Mouse (Mus musculus): ENCODE data around the gene Bmp7.

The Bmp7 gene

GRCm38 (mm10) chr2:172940003-172940798 is at the start of gene Bmp7:
Bmp7 (minus strand) TSS chr2:172940321.
- in situ Hi-C loops (cut with MboI, MseI) = no loop called here

GRCm38 (mm10) chr2:172982776-172983561 is 42.8 kb upstream of the Bmp7 start:
- in situ Hi-C loops (cut with MboI, MseI) = no loop called here

GRCm38 (mm10) chr2:172979666-172980345 is 39.7 kb upstream of the Bmp7 start:
- in situ Hi-C loops (cut with MboI, MseI) = loop anchor here (10.0 kb wide), 1 partner anchor 595 kb away; the partner anchor contains the start of gene Ankrd60

- in situ Hi-C loops (cut with MboI, MseI) = loop anchor here (10.0 kb wide), 1 partner anchor 597 kb away; the partner anchor contains the start of gene Ankrd60
Observed at GRCm38 (mm10) chr2:172978131-172978633, 38.1 kb upstream of the Bmp7 start.

- in situ Hi-C loops (cut with MboI, MseI) = loop anchor here (10.0 kb wide), 1 partner anchor 597 kb away; the partner anchor contains the start of gene Ankrd60
Observed at GRCm38 (mm10) chr2:172977409-172978130, 37.4 kb upstream of the Bmp7 start, which contains the start of gene Spo11. Spo11 (plus strand) TSS chr2:172977700.

GRCm38 (mm10) chr2:172976661-172977238 is 36.6 kb upstream of the Bmp7 start:
- in situ Hi-C loops (cut with MboI, MseI) = loop anchor here (10.0 kb wide), 1 partner anchor 598 kb away; the partner anchor contains the start of gene Ankrd60

GRCm38 (mm10) chr2:172975159-172975558 is 35.0 kb upstream of the Bmp7 start:
- in situ Hi-C loops (cut with MboI, MseI) = loop anchor here (10.0 kb wide), 1 partner anchor 600 kb away; the partner anchor contains the start of gene Ankrd60

GRCm38 (mm10) chr2:172974701-172975100 is 34.6 kb upstream of the Bmp7 start:
- in situ Hi-C loops (cut with MboI, MseI) = loop anchor here (10.0 kb wide), 1 partner anchor 600 kb away; the partner anchor contains the start of gene Ankrd60

GRCm38 (mm10) chr2:172973806-172974565 is 33.9 kb upstream of the Bmp7 start:
- in situ Hi-C loops (cut with MboI, MseI) = loop anchor here (10.0 kb wide), 1 partner anchor 601 kb away; the partner anchor contains the start of gene Ankrd60

GRCm38 (mm10) chr2:172971865-172972264 is 31.7 kb upstream of the Bmp7 start:
- in situ Hi-C loops (cut with MboI, MseI) = loop anchor here (10.0 kb wide), 1 partner anchor 603 kb away; the partner anchor contains the start of gene Ankrd60

GRCm38 (mm10) chr2:172966480-172966879 is 26.4 kb upstream of the Bmp7 start:
- in situ Hi-C loops (cut with MboI, MseI) = no loop called here

GRCm38 (mm10) chr2:172965249-172965648 is 25.1 kb upstream of the Bmp7 start:
- in situ Hi-C loops (cut with MboI, MseI) = no loop called here

- in situ Hi-C loops (cut with MboI, MseI) = no loop called here
Observed at GRCm38 (mm10) chr2:172961211-172961610, 21.1 kb upstream of the Bmp7 start.

- in situ Hi-C loops (cut with MboI, MseI) = no loop called here
Observed at GRCm38 (mm10) chr2:172960350-172960749, 20.2 kb upstream of the Bmp7 start.

- in situ Hi-C loops (cut with MboI, MseI) = no loop called here
Observed at GRCm38 (mm10) chr2:172959006-172959768, 19.1 kb upstream of the Bmp7 start.

- in situ Hi-C loops (cut with MboI, MseI) = no loop called here
Observed at GRCm38 (mm10) chr2:172958579-172958978, 18.5 kb upstream of the Bmp7 start.

- in situ Hi-C loops (cut with MboI, MseI) = no loop called here
Observed at GRCm38 (mm10) chr2:172951976-172952375, 11.9 kb upstream of the Bmp7 start.

- in situ Hi-C loops (cut with MboI, MseI) = no loop called here
Observed at GRCm38 (mm10) chr2:172950722-172951121, 10.6 kb upstream of the Bmp7 start.
